ENCODE assay signal across 8 mouse cellular contexts in the genomic region with DNA sequence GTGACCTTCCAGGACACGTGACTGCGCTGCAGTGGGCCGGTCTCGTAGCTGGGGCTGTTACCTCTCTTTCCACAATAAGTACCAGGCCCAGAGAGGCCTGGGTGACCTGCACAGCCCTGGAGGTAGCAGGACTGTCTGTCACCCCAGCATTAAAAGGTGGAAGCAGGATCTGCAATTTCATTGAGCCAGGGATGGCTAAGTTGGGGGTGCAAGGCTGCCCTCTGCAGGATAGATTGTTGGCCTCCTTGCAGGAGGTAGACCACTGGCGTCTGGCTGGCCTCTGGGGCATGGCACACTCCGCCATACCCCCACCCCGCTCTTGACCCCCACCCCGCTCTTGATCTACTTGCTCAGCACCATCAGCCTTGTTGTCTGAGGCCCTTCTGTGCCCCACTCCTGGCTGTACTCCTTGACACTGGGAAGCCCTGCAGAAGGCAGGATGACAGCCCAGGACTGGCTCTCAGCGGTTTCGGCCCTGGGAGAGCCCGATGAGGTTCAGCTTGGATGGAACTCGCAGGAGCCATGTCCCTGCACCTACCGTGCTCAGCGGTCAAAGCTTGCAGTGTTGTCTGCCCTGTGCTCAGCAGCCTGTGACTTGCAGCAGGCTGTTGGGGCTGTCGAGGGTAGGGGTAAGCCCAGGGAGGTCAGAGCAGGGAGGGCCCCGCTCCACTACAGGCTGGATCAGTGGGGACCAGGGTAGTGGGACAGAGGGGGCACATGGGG. TPM values are rescaled to one million over a fixed set of nuclear protein-coding genes. Genes with fewer than 3 reads are reported as not detected.
DNase-seq lines count a peak whose midpoint lies in the region; ATAC-seq and TF ChIP-seq lines count a peak whose summit lies in the region.

No protein-coding gene starts in this region.

- H3K36me3 ChIP-seq in hindbrain, embryonic 16.5 days (ENCODE audit: control insufficient read depth, insufficient read depth, low read length) = peaks cover 49% of the 10 kb centered on the region
- peaks cover 31% of the 10 kb centered on the region for H3K36me3 ChIP-seq in liver, postnatal 0 days (replicated peaks; ENCODE audit: insufficient read depth, low read length)

- TF ChIP-seq CTCF in left cerebral cortex, adult 2 months (IDR thresholded peaks at IDR 0.05) = peak; percentile 50
- TF ChIP-seq CTCF in cortical plate, adult 2 months (IDR thresholded peaks at IDR 0.05; ENCODE audit: extremely low read depth, insufficient read depth, low read length) = peak; percentile 58
- peak; percentile 62 for TF ChIP-seq CTCF in liver, postnatal 0 days (IDR thresholded peaks at IDR 0.05; ENCODE audit: low read depth)

- ATAC-seq in hindbrain, embryonic 16.5 days = no peak
- no peak for ATAC-seq in liver, postnatal 0 days

- peak overlapping the region; percentile 2; the same call in 1 of the 2 replicates for H3K4me2 ChIP-seq in hindbrain, embryonic 16.5 days (ENCODE audit: low read length)
- H3K4me2 ChIP-seq in liver, postnatal 0 days (ENCODE audit: low read depth, low read length) = peak overlapping the region; percentile 60

- TF ChIP-seq EP300 in liver, postnatal 0 days (IDR thresholded peaks at IDR 0.05; ENCODE audit: low read depth) = no peak

- 48% methylated on average over 16 of the region's 16 CpGs for WGBS in hindbrain, embryonic 16.5 days
- WGBS in liver, postnatal 0 days (ENCODE audit: insufficient replicate concordance) = 72% methylated on average over 14 of the region's 16 CpGs

- no peak for TF ChIP-seq POLR2A in cortical plate, adult 2 months (IDR thresholded peaks at IDR 0.05; ENCODE audit: extremely low read depth, insufficient read depth, low read length)

- H3K9me3 ChIP-seq in hindbrain, embryonic 16.5 days (ENCODE audit: control insufficient read depth, low read length) = no peaks in the 10 kb centered on the region
- H3K9me3 ChIP-seq in liver, postnatal 0 days (ENCODE audit: low read length) = no peaks in the 10 kb centered on the region

- no peaks in the 10 kb centered on the region for H3K4me1 ChIP-seq in cortical plate, adult 2 months (ENCODE audit: control insufficient read depth, insufficient read depth, low read length)
- H3K4me1 ChIP-seq in hindbrain, embryonic 16.5 days (ENCODE audit: control insufficient read depth, insufficient read depth, low read depth, low read length) = peaks cover 12% of the 10 kb centered on the region
- H3K4me1 ChIP-seq in liver, postnatal 0 days (ENCODE audit: insufficient read depth) = peaks cover 33% of the 10 kb centered on the region

- H3K9ac ChIP-seq in hindbrain, embryonic 16.5 days (ENCODE audit: low read depth, low read length) = 0 out of 2 replicates have a peak overlapping the region, but pooled peaks have one; percentile 11
- H3K9ac ChIP-seq in liver, postnatal 0 days (replicated peaks) = peak overlapping the region; percentile 35; the same call in 1 of the 2 replicates

- 0 out of 2 replicates have a peak overlapping the region, but pooled peaks have one; percentile 24 for H3K27ac ChIP-seq in left cerebral cortex, adult 2 months
- H3K27ac ChIP-seq in cortical plate, adult 2 months (ENCODE audit: insufficient read depth, low read length) = no peak overlapping the region
- no peak overlapping the region for H3K27ac ChIP-seq in hindbrain, embryonic 16.5 days (ENCODE audit: low read depth, low read length)
- no peak overlapping the region for H3K27ac ChIP-seq in liver, postnatal 0 days (ENCODE audit: low read depth)

- H3K4me3 ChIP-seq in left cerebral cortex, adult 2 months = no peak overlapping the region
- H3K4me3 ChIP-seq in cortical plate, adult 2 months (ENCODE audit: insufficient read depth, low read length) = no peak overlapping the region
- H3K4me3 ChIP-seq in hindbrain, embryonic 16.5 days (ENCODE audit: low read length) = no peak overlapping the region
- H3K4me3 ChIP-seq in liver, postnatal 0 days (ENCODE audit: low read depth, low read length) = no peak overlapping the region

- no peak for DNase-seq in left cerebral cortex, adult 2 months (ENCODE audit: extremely low spot score in 1 of 2, low spot score in 2 of 2)
- no peak for DNase-seq in left cerebral cortex, postnatal 36 days (ENCODE audit: low spot score in 2 of 2)
- no peak for DNase-seq in liver, postnatal 0 days
- DNase-seq in thymus, postnatal 4 days = peak; percentile 68
- no peak for DNase-seq in urinary bladder, postnatal 4 days (ENCODE audit: low spot score in 2 of 2)
- DNase-seq in gastrocnemius, adult 18-20 months (ENCODE audit: low spot score) = no peak

- H3K27me3 ChIP-seq in hindbrain, embryonic 16.5 days (replicated peaks; ENCODE audit: control insufficient read depth, insufficient read depth, low read length) = no peaks in the 10 kb centered on the region
- no peaks in the 10 kb centered on the region for H3K27me3 ChIP-seq in liver, postnatal 0 days (ENCODE audit: insufficient read depth, low read length)

- intact Hi-C loops in left cerebral cortex, adult 2 months (cut with DNase I) = no loop called here
- intact Hi-C loops in left cerebral cortex, postnatal 36 days (cut with DNase I) = no loop called here

RNA-seq across cellular contexts. Expression of a gene that starts 4.4 kb away (rescaled TPM):
- 10 to 100 TPM; 31.3 to 31.8 TPM for total RNA-seq in left cerebral cortex, adult 2 months (2021)
- total RNA-seq in left cerebral cortex, postnatal 36 days (2021) = 10 to 100 TPM; 29.7 to 31.7 TPM
- 32.2 and 33.0 TPM in 2 replicates for polyA plus RNA-seq in cortical plate, adult 2 months (2012; rRNA removed)
- polyA plus RNA-seq in hindbrain, embryonic 16.5 days (2015; fragmentation: Nextera tagmentation; extraction: Ambion mirVana) = 26.3 and 30.6 TPM in 2 replicates
- 12.4 and 12.9 TPM in 2 replicates for polyA plus RNA-seq in liver, postnatal 0 days (2015; fragmentation: Nextera tagmentation; extraction: Ambion mirVana)
- total RNA-seq in gastrocnemius, adult 18-20 months (2021) = 10 to 100 TPM; 10.1 to 10.9 TPM

RNA-seq across cellular contexts. Expression of a gene that starts 12.0 kb away (rescaled TPM):
- total RNA-seq in left cerebral cortex, adult 2 months (2021) = under 1 TPM; 0.70 to 0.82 TPM
- under 1 TPM; 0.45 to 0.99 TPM for total RNA-seq in left cerebral cortex, postnatal 36 days (2021)
- 2.7 and 2.9 TPM in 2 replicates for polyA plus RNA-seq in cortical plate, adult 2 months (2012; rRNA removed)
- polyA plus RNA-seq in hindbrain, embryonic 16.5 days (2015; fragmentation: Nextera tagmentation; extraction: Ambion mirVana) = 5.4 and 6.3 TPM in 2 replicates
- 5.2 and 5.4 TPM in 2 replicates for polyA plus RNA-seq in liver, postnatal 0 days (2015; fragmentation: Nextera tagmentation; extraction: Ambion mirVana)
- under 1 TPM; 0.16 to 0.55 TPM for total RNA-seq in gastrocnemius, adult 18-20 months (2021)

RNA-seq across cellular contexts. Expression of a gene that starts 23.7 kb away (rescaled TPM):
- total RNA-seq in left cerebral cortex, adult 2 months (2021) = 100 to 1,000 TPM; 431 TPM
- 100 to 1,000 TPM; 419 to 450 TPM for total RNA-seq in left cerebral cortex, postnatal 36 days (2021)
- polyA plus RNA-seq in cortical plate, adult 2 months (2012; rRNA removed) = 414 and 443 TPM in 2 replicates
- 128 and 144 TPM in 2 replicates for polyA plus RNA-seq in hindbrain, embryonic 16.5 days (2015; fragmentation: Nextera tagmentation; extraction: Ambion mirVana)
- polyA plus RNA-seq in liver, postnatal 0 days (2015; fragmentation: Nextera tagmentation; extraction: Ambion mirVana) = 8.8 and 9.7 TPM in 2 replicates
- total RNA-seq in gastrocnemius, adult 18-20 months (2021) = 10 to 100 TPM; 19.7 to 20.4 TPM

RNA-seq across cellular contexts. Expression of a gene that starts 25.1 kb away (rescaled TPM):
- under 1 TPM; 0.26 to 0.45 TPM for total RNA-seq in left cerebral cortex, adult 2 months (2021)
- under 1 TPM in 1 of 2 experiments, not detected in 1; 0.50 TPM for total RNA-seq in left cerebral cortex, postnatal 36 days (2021)
- polyA plus RNA-seq in cortical plate, adult 2 months (2012; rRNA removed) = 0.15 and 0.17 TPM in 2 replicates
- 5.3 and 6.4 TPM in 2 replicates for polyA plus RNA-seq in hindbrain, embryonic 16.5 days (2015; fragmentation: Nextera tagmentation; extraction: Ambion mirVana)
- 1.7 and 1.8 TPM in 2 replicates for polyA plus RNA-seq in liver, postnatal 0 days (2015; fragmentation: Nextera tagmentation; extraction: Ambion mirVana)
- total RNA-seq in gastrocnemius, adult 18-20 months (2021) = not detected

RNA-seq across cellular contexts. Expression of a gene that starts 26.6 kb away (rescaled TPM):
- 1 to 10 TPM; 1.7 to 2.1 TPM for total RNA-seq in left cerebral cortex, adult 2 months (2021)
- 1 to 10 TPM; 1.4 to 1.8 TPM for total RNA-seq in left cerebral cortex, postnatal 36 days (2021)
- 1.2 and 1.4 TPM in 2 replicates for polyA plus RNA-seq in cortical plate, adult 2 months (2012; rRNA removed)
- not detected in 2 replicates for polyA plus RNA-seq in hindbrain, embryonic 16.5 days (2015; fragmentation: Nextera tagmentation; extraction: Ambion mirVana)
- polyA plus RNA-seq in liver, postnatal 0 days (2015; fragmentation: Nextera tagmentation; extraction: Ambion mirVana) = 0.02 and 0.08 TPM in 2 replicates
- total RNA-seq in gastrocnemius, adult 18-20 months (2021) = 1 to 10 TPM in 1 of 2 experiments, under 1 TPM in 1; 0.39 to 1.4 TPM

Comparison
In these comparisons a context has a peak if more than half of its experiments do, and no peak if none do; other contexts are left out.
1. RNA of a gene that starts 23.7 kb away (total RNA-seq): 419 to 450 TPM in left cerebral cortex, postnatal 36 days and 431 TPM in left cerebral cortex, adult 2 months; 19.7 to 20.4 TPM in gastrocnemius, adult 18-20 months; every median in the first group is over 10 times any median in the second.
2. Peak in every context shown above with its lines, with median percentiles within 50 percentile points of each other: CTCF ChIP-seq.